Mouse (Mus musculus) kidney, embryonic 14.5 days (tissue): Measurements from ENCODE around the gene Slc25a12. TPM values are rescaled to one million over a fixed set of nuclear protein-coding genes. Genes with fewer than 3 reads are reported as not detected.
A peak's percentile ranks its signal among the peaks of the same experiment; 100 is the strongest.

Source experiments
- ATAC-seq: fragments of 200-750 bp; cut with Nextera tagmentation; 2 replicates; pipeline ENCODE4 v1.8.0; 2017; ENCODE audit warnings: moderate number of reproducible peaks, mild to moderate bottlenecking, moderate TSS enrichment, moderate library complexity; ENCODE audit not compliant: low FRiP score, low TSS enrichment
- H3K27ac ChIP-seq: fragments of 300-500 bp; sonication (generic); 2 replicates; pipeline ENCODE4 v1.5.1; 2014; ENCODE audit warnings: low read depth, mild to moderate bottlenecking, low read length, moderate library complexity, mixed read lengths
- H3K27me3 ChIP-seq: fragments of 300-500 bp; sonication (generic); 2 replicates; pipeline ENCODE4 v1.6.1; 2014; ENCODE audit warnings: mild to moderate bottlenecking, low read length; ENCODE audit not compliant: control insufficient read depth, insufficient read depth
- H3K36me3 ChIP-seq: fragments of 300-500 bp; sonication (generic); 2 replicates; pipeline ENCODE4 v1.6.1; 2014; ENCODE audit warnings: low read length, mixed read lengths; ENCODE audit not compliant: control insufficient read depth, insufficient read depth
- H3K4me1 ChIP-seq: fragments of 300-500 bp; sonication (generic); 2 replicates; pipeline ENCODE4 v1.6.1; 2014; ENCODE audit warnings: low read length, mixed read lengths; ENCODE audit not compliant: control insufficient read depth, insufficient read depth
- H3K4me2 ChIP-seq: fragments of 300-500 bp; sonication (generic); replicated peaks from 2 replicates; pipeline ENCODE4 v1.6.1; 2014; ENCODE audit warnings: low read depth, mild to moderate bottlenecking, low read length
- H3K4me3 ChIP-seq: fragments of 300-500 bp; sonication (generic); 2 replicates; pipeline ENCODE4 v1.5.1; 2014; ENCODE audit warnings: mild to moderate bottlenecking, low read length
- H3K9ac ChIP-seq: fragments of 300-500 bp; sonication (generic); 2 replicates; pipeline ENCODE4 v1.6.1; 2014; ENCODE audit warnings: low read depth, mild to moderate bottlenecking, low read length, moderate library complexity
- H3K9me3 ChIP-seq: fragments of 300-500 bp; sonication (generic); 2 replicates; pipeline ENCODE4 v1.6.1; 2016; ENCODE audit warnings: low read length; ENCODE audit not compliant: control insufficient read depth
- WGBS: fragments of 180-500 bp; shearing (Covaris S2); extraction: QIAGEN DNeasy Blood & Tissue Kit; methylation state at CpG from one replicate; pipeline ENCODE4 v1.1.7; 2014; 5-methylcytosine and 5-hydroxymethylcytosine counted together
- polyA plus RNA-seq: library from polyadenylated mRNA; unstranded; fragments of >200 nt; fragmentation: Nextera tagmentation; extraction: Ambion mirVana; gene quantifications from 2 replicates; pipeline ENCODE4 v1.2.1, GENCODE M21; 2014

Slc25a12 gene
- polyA plus RNA-seq, 1 experiment from 2014 or later: 41.6 TPM

GRCm38 (mm10) chr2:71326766-71327464, 40.6 kb downstream of the Slc25a12 start:
- no peak overlapping the region for H3K4me3 ChIP-seq
- H3K9me3 ChIP-seq: no peaks in the 10 kb centered on the region
- H3K9ac ChIP-seq: no peak overlapping the region
- H3K27ac ChIP-seq: no peak overlapping the region
- peaks cover 10% of the 10 kb centered on the region; the same call in 1 of the 2 replicates for H3K36me3 ChIP-seq
- WGBS: 67% methylated on average over 11 of the region's 11 CpGs
- no peaks in the 10 kb centered on the region for H3K4me1 ChIP-seq
- no peaks in the 10 kb centered on the region for H3K27me3 ChIP-seq
- no peak for ATAC-seq
- H3K4me2 ChIP-seq: no peak overlapping the region

GRCm38 (mm10) chr2:71323886-71324285, 43.7 kb downstream of the Slc25a12 start:
- H3K27ac ChIP-seq: no peak overlapping the region
- ATAC-seq: no peak

GRCm38 (mm10) chr2:71321486-71321885, 46.1 kb downstream of the Slc25a12 start:
- no peak overlapping the region for H3K4me2 ChIP-seq
- ATAC-seq: no peak
- H3K9ac ChIP-seq: no peak overlapping the region
- no peak overlapping the region for H3K4me3 ChIP-seq
- no peaks in the 10 kb centered on the region for H3K4me1 ChIP-seq
- H3K9me3 ChIP-seq: no peaks in the 10 kb centered on the region; the same call in 1 of the 2 replicates
- 87% methylated on average over 3 of the region's 3 CpGs for WGBS
- H3K36me3 ChIP-seq: peaks cover 17% of the 10 kb centered on the region; the same call in 1 of the 2 replicates
- H3K27me3 ChIP-seq: no peaks in the 10 kb centered on the region
- H3K27ac ChIP-seq: no peak overlapping the region

More at GRCm38 (mm10) chr2:71323886-71324285, 43.7 kb downstream of the Slc25a12 start:
- H3K27me3 ChIP-seq: no peaks in the 10 kb centered on the region
- no peaks in the 10 kb centered on the region for H3K4me1 ChIP-seq
- H3K4me3 ChIP-seq: no peak overlapping the region
- H3K9ac ChIP-seq: no peak overlapping the region
- H3K9me3 ChIP-seq: no peaks in the 10 kb centered on the region
- peaks cover 14% of the 10 kb centered on the region; the same call in 1 of the 2 replicates for H3K36me3 ChIP-seq
- H3K4me2 ChIP-seq: no peak overlapping the region
- WGBS: 86% methylated on average over 7 of the region's 7 CpGs

DNA sequence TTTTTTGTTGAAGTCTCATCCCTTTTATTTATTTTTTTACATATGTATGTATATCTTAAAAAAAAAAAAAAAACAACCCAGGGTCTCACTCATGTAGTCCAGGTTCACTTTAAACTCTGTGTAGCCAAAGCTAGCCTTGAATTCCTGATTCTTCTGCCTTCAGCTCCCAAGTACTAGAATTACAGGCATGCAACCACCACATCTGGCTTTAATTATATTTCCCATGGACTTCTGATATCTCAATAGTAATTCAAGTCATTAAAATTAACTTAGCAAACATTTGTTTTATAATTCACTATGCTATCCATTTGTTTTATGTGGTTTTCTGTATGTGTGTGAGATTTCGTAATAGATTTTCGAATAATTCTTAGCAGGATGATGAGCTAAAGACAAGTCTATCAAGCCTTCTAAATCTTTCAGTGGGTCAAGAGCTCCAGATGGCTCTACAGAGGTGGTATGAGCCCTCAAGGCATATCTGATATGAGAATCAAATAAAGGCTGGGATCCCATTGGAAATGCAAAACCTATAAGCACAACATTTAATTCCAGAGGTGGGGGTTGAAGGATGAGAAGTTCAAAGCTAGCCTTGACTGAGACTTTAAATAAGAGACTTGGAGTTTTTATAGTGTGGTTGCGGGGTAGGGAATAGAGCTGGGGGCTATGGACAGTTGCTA, 51.3 kb downstream of the Slc25a12 start:
- Histone ChIP-seq H3K36me3 (peaks cover 21% of the 10 kb centered on the region; the same call in 1 of the 2 replicates), H3K27me3 (no peaks in the 10 kb centered on the region), H3K4me1 (no peaks in the 10 kb centered on the region), H3K4me3 (no peak overlapping the region), H3K27ac (no peak overlapping the region), H3K9ac (no peak overlapping the region), H3K4me2 (no peak overlapping the region), H3K9me3 (no peaks in the 10 kb centered on the region; the same call in 1 of the 2 replicates)
- 85% methylated on average over 3 of the region's 3 CpGs for WGBS
- ATAC-seq: no peak

DNA sequence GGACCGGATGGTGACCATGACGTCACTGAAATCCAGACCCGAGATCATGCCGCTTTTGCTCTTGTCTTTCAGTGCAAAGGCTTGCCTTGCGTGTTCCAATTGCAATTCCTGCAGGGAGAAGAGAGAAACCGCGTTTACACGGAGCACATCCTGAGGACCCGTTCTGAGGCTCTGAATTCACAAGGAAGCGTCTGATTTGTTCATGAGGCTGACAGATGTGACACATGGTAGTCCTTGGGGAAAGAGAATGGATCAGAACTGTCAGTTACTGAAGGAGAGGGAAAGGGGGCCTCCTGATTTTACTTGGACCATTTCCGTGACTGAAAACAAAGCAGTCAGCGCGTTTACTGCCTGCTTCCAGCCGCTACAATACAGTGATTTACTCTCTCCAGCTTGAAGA, 52.5 kb downstream of the Slc25a12 start:
- Histone ChIP-seq H3K27me3 (no peaks in the 10 kb centered on the region), H3K4me3 (peak overlapping the region; percentile 13; the same call in 1 of the 2 replicates), H3K27ac (no peak overlapping the region), H3K36me3 (peaks cover 24% of the 10 kb centered on the region; the same call in 1 of the 2 replicates), H3K9ac (no peak overlapping the region), H3K4me1 (no peaks in the 10 kb centered on the region), H3K9me3 (no peaks in the 10 kb centered on the region; the same call in 1 of the 2 replicates), H3K4me2 (peak overlapping the region; percentile 8; the same call in 1 of the 2 replicates)
- no peak for ATAC-seq
- WGBS: 46% methylated on average over 14 of the region's 14 CpGs

GRCm38 (mm10) chr2:71314080-71314479, 53.5 kb downstream of the Slc25a12 start:
- Histone ChIP-seq H3K4me1 (no peaks in the 10 kb centered on the region), H3K27ac (no peak overlapping the region), H3K9me3 (no peaks in the 10 kb centered on the region; the same call in 1 of the 2 replicates), H3K36me3 (peaks cover 26% of the 10 kb centered on the region; the same call in 1 of the 2 replicates), H3K4me2 (no peak overlapping the region), H3K9ac (no peak overlapping the region), H3K27me3 (no peaks in the 10 kb centered on the region), H3K4me3 (no peak overlapping the region)
- ATAC-seq: no peak
- 56% methylated on average over 6 of the region's 6 CpGs for WGBS

DNA sequence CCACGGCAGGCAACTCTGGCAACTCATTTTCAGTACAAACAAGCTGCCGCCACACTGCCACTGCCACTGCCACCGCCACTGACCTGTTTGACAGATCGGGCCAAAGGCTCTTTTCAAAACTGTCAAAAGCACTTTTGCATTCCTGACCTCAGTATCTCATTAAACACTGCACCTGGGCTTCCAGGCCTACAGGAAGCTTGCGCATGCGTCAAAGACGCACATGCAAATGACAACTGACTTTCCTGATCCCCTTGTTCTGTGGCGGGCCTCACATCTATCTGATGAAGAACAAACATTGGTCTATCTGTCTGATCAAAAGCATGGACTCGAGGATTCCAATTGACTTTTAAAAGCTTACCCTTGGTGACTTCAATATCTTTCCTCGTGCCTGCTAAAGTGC, 55.5 kb downstream of the Slc25a12 start:
- H3K4me3 ChIP-seq: no peak overlapping the region
- 82% methylated on average over 10 of the region's 10 CpGs for WGBS
- no peak overlapping the region for H3K9ac ChIP-seq
- H3K27me3 ChIP-seq: no peaks in the 10 kb centered on the region
- H3K9me3 ChIP-seq: no peaks in the 10 kb centered on the region
- H3K4me2 ChIP-seq: no peak overlapping the region
- no peaks in the 10 kb centered on the region for H3K4me1 ChIP-seq
- H3K27ac ChIP-seq: no peak overlapping the region
- ATAC-seq: no peak
- H3K36me3 ChIP-seq: peaks cover 25% of the 10 kb centered on the region; the same call in 1 of the 2 replicates

DNA sequence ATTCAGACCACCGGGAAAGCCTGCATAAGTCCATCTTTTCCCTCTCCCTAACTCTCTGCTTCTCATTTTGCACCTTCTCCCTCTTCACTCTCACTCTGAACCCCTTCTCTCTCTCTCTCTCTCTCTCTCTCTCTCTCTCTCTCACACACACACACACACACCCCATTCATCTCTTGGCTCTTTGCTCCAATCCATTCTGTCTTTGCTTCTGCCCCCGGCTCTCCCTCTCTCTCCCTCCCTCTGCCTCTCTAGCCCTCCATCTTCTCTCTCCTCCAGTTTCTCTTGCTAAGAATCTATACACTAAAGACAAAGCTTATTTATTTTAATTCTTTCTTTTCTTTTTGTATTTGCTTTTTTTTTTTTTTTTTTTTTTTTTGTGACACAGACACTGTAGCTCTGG, 57.8 kb downstream of the Slc25a12 start:
- Histone ChIP-seq H3K4me2 (no peak overlapping the region), H3K9me3 (no peaks in the 10 kb centered on the region), H3K27me3 (no peaks in the 10 kb centered on the region), H3K36me3 (peaks cover 25% of the 10 kb centered on the region; the same call in 1 of the 2 replicates), H3K4me3 (no peak overlapping the region), H3K4me1 (peaks cover 4% of the 10 kb centered on the region; the same call in 1 of the 2 replicates), H3K9ac (no peak overlapping the region), H3K27ac (no peak overlapping the region)
- 75% methylated on average over 2 of the region's 2 CpGs for WGBS
- ATAC-seq: no peak

DNA sequence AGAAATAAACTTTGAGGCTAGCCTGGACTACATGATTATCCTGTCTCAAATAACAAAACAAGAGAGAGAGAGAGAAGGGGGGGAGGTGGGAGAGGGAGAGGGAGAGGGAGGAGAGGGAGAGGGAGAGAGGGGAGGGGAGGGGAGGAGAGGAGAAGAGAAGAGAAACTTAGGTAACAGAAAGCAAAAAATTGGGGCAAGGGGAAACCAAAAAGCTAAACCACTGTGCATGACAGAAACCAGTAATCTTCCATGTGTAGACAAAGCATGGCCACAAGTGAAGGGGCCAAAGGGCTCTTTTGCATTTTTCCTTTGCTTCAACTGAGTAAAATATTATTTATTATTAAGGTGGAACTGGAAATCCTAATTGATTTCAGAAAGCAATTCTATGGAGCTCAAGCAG, 61.2 kb downstream of the Slc25a12 start:
- peaks cover 12% of the 10 kb centered on the region; the same call in 1 of the 2 replicates for H3K36me3 ChIP-seq
- no peak for ATAC-seq
- no peaks in the 10 kb centered on the region for H3K9me3 ChIP-seq
- H3K27ac ChIP-seq: no peak overlapping the region
- no peak overlapping the region for H3K4me2 ChIP-seq
- peaks cover 13% of the 10 kb centered on the region for H3K4me1 ChIP-seq
- no peak overlapping the region for H3K9ac ChIP-seq
- no peaks in the 10 kb centered on the region for H3K27me3 ChIP-seq
- H3K4me3 ChIP-seq: no peak overlapping the region
